Mouse (Mus musculus) heart, postnatal 0 days (tissue): Measurements from ENCODE around the gene Akirin1.

ENCODE experiments used
- CTCF ChIP-seq: IDR thresholded peaks from 2 replicates; pipeline ENCODE4 v1.5.1; 2016; ENCODE audit warnings: antibody characterized with exemption, control low read depth, low read depth
- EP300 ChIP-seq: IDR thresholded peaks from 2 replicates; pipeline ENCODE4 v1.6.1; 2016; ENCODE audit warnings: antibody characterized with exemption, low read depth

DNA sequence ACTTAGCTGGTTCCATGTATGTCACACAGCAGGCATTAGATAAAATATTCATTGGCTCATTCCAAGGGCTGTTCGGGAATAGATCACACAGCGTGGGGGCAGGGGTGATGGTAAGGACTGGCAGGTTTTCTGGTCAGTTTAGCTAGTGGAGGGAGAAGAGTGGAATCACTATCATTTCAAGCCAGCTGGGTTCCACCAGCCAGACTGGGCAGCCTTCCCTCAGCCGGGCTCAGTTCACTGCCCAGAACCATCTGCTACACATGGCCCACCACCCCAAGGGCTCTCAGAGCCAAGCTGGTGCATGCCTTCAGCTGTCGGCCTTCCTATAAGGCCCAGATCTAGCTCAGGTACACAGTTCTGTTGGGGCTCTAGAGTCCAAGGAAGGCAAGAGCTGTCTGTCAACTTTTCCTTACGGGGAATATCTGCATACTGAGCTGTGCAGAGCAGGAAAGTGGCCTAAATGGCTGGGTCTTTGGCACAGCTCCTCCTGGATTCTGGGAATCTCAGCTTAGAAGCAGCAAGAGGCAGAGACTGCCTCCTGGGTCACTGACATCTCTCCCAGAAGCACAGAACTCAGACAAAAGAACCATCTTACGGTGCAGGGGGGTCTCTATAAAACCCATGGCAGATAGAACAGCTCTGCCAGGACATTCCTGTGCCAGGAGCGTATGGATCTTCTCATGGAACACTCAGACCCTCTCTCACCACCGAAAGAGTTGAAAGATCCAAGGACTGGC lies 64.5 kb downstream of the Akirin1 start:
- TF ChIP-seq EP300, result no peak
- TF ChIP-seq CTCF, result no peak
